Mouse (Mus musculus) limb, embryonic 15.5 days (tissue): ENCODE measurements at regions not wholly inside any gene's neighbourhood (a gene's known extent, or its start where the extent isn't known, plus 50 kb on each side); places are given as distances from the start of the nearest gene placed in this dataset.

ENCODE experiments used
- ATAC-seq: fragments of 200-750 bp; cut with Nextera tagmentation; 2 replicates; pipeline ENCODE4 v1.8.0; 2017; ENCODE audit warnings: low read depth, moderate TSS enrichment; ENCODE audit not compliant: insufficient number of reproducible peaks, low FRiP score, low TSS enrichment
- H3K27ac ChIP-seq: fragments of 300-500 bp; sonication (generic); 2 replicates; pipeline ENCODE4 v1.5.1; 2015; ENCODE audit warnings: moderate library complexity, mild to moderate bottlenecking, inconsistent platforms
- H3K27me3 ChIP-seq: fragments of 300-500 bp; sonication (generic); 2 replicates; pipeline ENCODE4 v1.6.1; 2015; ENCODE audit warnings: inconsistent platforms
- H3K36me3 ChIP-seq: fragments of 300-500 bp; sonication (generic); 2 replicates; pipeline ENCODE4 v1.6.1; 2015; ENCODE audit warnings: inconsistent platforms
- H3K4me1 ChIP-seq: fragments of 300-500 bp; sonication (generic); 2 replicates; pipeline ENCODE4 v1.6.1; 2015; ENCODE audit warnings: inconsistent platforms
- H3K4me2 ChIP-seq: fragments of 300-500 bp; sonication (generic); 2 replicates; pipeline ENCODE4 v1.6.1; 2015; ENCODE audit warnings: mild to moderate bottlenecking, inconsistent platforms
- H3K4me3 ChIP-seq: fragments of 300-500 bp; sonication (generic); 2 replicates; pipeline ENCODE4 v1.5.1; 2015; ENCODE audit warnings: mild to moderate bottlenecking, inconsistent platforms
- H3K9ac ChIP-seq: fragments of 300-500 bp; sonication (generic); 2 replicates; pipeline ENCODE4 v1.6.1; 2015; ENCODE audit warnings: inconsistent platforms
- H3K9me3 ChIP-seq: fragments of 300-500 bp; sonication (generic); 2 replicates; pipeline ENCODE4 v1.6.1; 2016; ENCODE audit warnings: inconsistent platforms
- WGBS: fragments of 180-500 bp; shearing (Covaris S2); methylation state at CpG from one replicate; pipeline ENCODE4 v1.1.7; 2015; 5-methylcytosine and 5-hydroxymethylcytosine counted together

- Histone ChIP-seq H3K36me3 (no peaks in the 10 kb centered on the region), H3K9me3 (no peaks in the 10 kb centered on the region), H3K4me2 (no peak overlapping the region), H3K27me3 (no peaks in the 10 kb centered on the region), H3K4me3 (no peak overlapping the region), H3K9ac (no peak overlapping the region), H3K4me1 (0 out of 2 replicates have a peak, but pooled peaks cover 2% of the 10 kb centered on the region), H3K27ac (no peak overlapping the region)
- ATAC-seq = no peak; the same call in 1 of the 2 replicates
- 13% methylated on average over 2 of the region's 2 CpGs for WGBS
Observed at GRCm38 (mm10) chr7:40273459-40274072, 624.6 kb upstream of the Vstm2b start.

DNA sequence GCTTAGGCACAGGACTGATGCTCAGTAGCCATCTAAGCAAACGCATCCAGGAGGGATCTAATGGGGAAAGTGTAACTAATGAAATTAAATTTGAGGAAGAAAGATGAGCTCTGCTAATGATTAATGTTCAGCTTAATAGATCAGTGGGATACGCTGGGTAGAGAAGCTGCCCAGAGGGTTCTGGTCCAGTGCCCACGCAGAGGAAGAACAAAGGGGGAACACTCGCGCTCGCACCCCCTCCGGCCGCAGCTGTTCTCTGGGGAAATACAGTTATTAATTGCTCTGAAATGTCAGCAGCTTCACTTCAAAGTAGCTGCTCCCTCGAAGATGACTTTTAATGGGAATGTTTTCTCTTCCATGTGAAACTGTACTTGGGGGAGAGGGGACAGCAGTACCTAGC is 623.0 kb upstream of the Vstm2b start:
- Histone ChIP-seq H3K27me3 (no peaks in the 10 kb centered on the region), H3K9ac (no peak overlapping the region), H3K4me2 (no peak overlapping the region), H3K4me3 (no peak overlapping the region), H3K27ac (no peak overlapping the region), H3K9me3 (no peaks in the 10 kb centered on the region), H3K36me3 (no peaks in the 10 kb centered on the region), H3K4me1 (0 out of 2 replicates have a peak, but pooled peaks cover 2% of the 10 kb centered on the region)
- no peak for ATAC-seq
- 68% methylated on average over 9 of the region's 9 CpGs for WGBS

DNA sequence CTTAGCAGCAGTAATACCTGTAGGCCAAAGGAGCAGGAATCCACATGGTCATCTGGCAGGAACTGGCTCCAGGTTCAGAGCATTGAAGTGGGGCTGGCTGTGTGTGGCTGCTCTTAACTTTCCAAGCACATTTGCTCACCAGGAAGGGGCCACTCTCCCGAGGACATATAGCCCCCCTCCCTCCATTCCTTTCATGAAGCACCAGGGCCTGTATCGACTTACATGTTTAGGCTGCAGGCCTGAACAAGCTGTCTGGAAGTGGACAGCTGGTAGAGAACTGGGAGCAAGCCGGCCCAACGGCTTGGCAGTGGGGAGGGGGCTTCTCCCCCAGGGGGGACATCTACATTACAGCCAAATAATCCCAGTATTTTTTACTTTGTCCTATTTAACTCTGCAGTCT is 622.5 kb upstream of the Vstm2b start:
- H3K4me2 ChIP-seq = no peak overlapping the region
- no peak overlapping the region for H3K4me3 ChIP-seq
- no peak overlapping the region for H3K9ac ChIP-seq
- ATAC-seq = no peak
- 0 out of 2 replicates have a peak, but pooled peaks cover 2% of the 10 kb centered on the region for H3K4me1 ChIP-seq
- WGBS = 19% methylated on average over 4 of the region's 4 CpGs
- no peak overlapping the region for H3K27ac ChIP-seq
- H3K9me3 ChIP-seq = no peaks in the 10 kb centered on the region
- no peaks in the 10 kb centered on the region for H3K27me3 ChIP-seq
- H3K36me3 ChIP-seq = no peaks in the 10 kb centered on the region

DNA sequence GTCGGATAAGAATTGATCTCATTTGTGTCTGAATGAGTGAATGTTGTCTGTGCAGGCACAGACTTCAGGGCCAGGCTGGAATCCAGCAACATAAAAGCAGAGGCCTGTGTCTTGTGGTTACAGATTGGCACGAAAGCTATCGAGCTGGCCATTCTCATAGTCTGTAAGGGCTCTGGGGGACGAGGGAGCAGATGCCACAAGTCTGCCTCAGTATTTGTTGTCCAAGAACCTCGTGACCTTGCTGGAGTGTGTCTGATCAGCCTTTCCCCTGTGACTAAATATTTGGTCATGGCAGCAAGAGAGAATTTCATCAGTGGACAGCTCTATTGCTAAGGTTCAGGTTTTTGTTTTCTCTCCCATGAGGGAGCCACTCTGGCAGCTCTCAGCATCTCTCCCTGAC is 622.0 kb upstream of the Vstm2b start:
- 46% methylated on average over 5 of the region's 5 CpGs for WGBS
- H3K27ac ChIP-seq = no peak overlapping the region

DNA sequence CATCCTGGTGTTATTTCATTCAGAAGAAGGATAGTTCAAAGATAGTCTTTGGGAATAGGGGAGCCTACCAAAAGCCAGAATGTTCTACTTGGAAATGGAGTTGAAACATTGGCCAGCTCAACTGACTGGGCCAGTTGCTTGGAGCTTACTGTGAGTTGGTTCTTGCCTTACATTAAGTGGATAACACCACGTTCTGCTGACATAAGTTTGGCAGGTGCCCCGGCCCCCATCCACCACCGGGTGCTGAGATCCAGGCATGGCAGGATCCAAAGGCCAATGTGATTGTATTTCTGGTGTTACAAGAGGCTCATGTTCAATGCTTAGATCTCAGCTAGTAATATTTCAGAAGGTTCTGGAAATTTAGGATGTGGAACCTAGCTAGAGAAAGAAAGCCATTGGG is 608.0 kb upstream of the Vstm2b start:
- no peak for ATAC-seq
- H3K36me3 ChIP-seq = no peaks in the 10 kb centered on the region
- 89% methylated on average over 3 of the region's 3 CpGs for WGBS
- no peak overlapping the region for H3K4me2 ChIP-seq
- no peak overlapping the region for H3K27ac ChIP-seq
- H3K27me3 ChIP-seq = no peaks in the 10 kb centered on the region
- no peaks in the 10 kb centered on the region for H3K9me3 ChIP-seq
- no peaks in the 10 kb centered on the region for H3K4me1 ChIP-seq
- no peak overlapping the region for H3K9ac ChIP-seq
- no peak overlapping the region for H3K4me3 ChIP-seq

More for the DNA sequence above, 622.0 kb upstream of the Vstm2b start:
- H3K4me3 ChIP-seq = no peak overlapping the region
- H3K4me1 ChIP-seq = 0 out of 2 replicates have a peak, but pooled peaks cover 2% of the 10 kb centered on the region
- no peaks in the 10 kb centered on the region for H3K27me3 ChIP-seq
- H3K4me2 ChIP-seq = no peak overlapping the region
- no peak overlapping the region for H3K9ac ChIP-seq
- no peaks in the 10 kb centered on the region for H3K9me3 ChIP-seq
- H3K36me3 ChIP-seq = no peaks in the 10 kb centered on the region
- ATAC-seq = no peak

DNA sequence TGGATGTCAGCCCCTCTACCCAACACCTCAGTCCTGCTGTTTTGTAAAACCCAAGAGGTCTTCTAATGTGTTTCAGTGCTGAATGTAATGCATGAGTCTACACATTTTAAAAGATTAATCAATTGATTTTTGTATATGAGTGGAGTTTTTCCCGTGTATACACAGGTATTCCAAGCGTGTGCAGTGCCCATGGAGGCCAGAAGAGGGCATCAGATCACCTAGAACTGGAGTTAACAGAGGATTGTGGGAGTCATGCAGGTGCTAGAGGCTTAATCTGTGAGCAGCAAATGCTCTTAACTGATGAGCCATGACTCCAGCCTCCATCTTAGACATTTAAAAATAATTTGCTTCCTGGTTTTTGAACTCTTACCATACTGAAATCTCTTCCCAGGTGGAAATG is 587.6 kb upstream of the Vstm2b start:
- no peak overlapping the region for H3K4me2 ChIP-seq
- H3K27me3 ChIP-seq = no peaks in the 10 kb centered on the region
- no peaks in the 10 kb centered on the region for H3K4me1 ChIP-seq
- WGBS = 22% methylated on average over 2 of the region's 2 CpGs
- H3K4me3 ChIP-seq = no peak overlapping the region
- no peak overlapping the region for H3K27ac ChIP-seq
- no peaks in the 10 kb centered on the region for H3K9me3 ChIP-seq
- H3K36me3 ChIP-seq = no peaks in the 10 kb centered on the region
- no peak overlapping the region for H3K9ac ChIP-seq
- ATAC-seq = no peak

DNA sequence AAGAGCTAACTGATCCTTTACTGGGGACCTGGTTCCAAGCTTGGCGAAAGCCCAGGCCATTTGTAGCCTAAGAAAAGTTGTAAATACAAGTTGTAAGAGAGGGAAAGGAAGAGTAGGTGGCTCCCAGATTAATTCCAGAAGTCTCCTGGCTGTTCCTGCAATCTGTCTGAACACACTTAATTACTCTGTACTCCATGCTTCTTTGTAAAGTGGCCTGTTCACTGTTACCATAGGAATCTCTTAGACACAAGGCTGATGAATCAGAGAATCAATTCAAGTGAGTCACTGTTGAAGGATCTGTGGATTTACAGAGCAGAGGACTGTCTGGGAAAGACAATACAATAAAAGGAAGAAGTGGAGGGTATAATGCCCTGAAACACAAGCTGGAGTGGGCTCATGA is 577.0 kb upstream of the Vstm2b start:
- no peak overlapping the region for H3K4me2 ChIP-seq
- no peak overlapping the region for H3K27ac ChIP-seq
- ATAC-seq = no peak
- H3K9ac ChIP-seq = no peak overlapping the region
- WGBS = 70% methylated on average over 1 of the region's 1 CpGs
- H3K27me3 ChIP-seq = no peaks in the 10 kb centered on the region
- no peak overlapping the region for H3K4me3 ChIP-seq
- no peaks in the 10 kb centered on the region for H3K9me3 ChIP-seq
- H3K36me3 ChIP-seq = no peaks in the 10 kb centered on the region
- no peaks in the 10 kb centered on the region for H3K4me1 ChIP-seq

DNA sequence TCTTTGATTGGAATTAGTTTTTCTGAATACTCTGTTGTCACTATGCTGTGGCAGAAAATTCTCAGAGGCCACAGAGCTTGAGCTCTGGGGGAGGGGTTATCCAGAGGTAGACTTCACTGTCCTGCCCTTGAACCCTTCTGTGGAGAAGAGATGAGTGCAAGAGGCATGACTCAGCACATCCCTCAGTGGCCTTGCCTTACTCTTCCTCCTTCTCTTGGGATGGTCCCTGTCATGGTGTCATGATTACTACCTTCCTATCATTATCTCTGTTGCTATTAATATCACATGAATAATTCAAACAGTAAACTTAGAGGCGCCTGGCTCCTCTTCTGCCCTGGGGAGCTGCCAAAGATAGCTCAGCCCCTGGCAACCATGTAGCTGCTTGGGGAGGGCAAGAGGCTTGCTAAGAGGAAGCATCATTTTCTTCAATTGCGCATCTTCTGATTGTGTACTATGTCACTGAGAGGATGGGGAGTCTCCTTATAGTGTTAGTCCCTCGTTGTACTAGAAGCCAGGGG is 572.9 kb upstream of the Vstm2b start:
- Histone ChIP-seq H3K9me3 (no peaks in the 10 kb centered on the region), H3K27ac (no peak overlapping the region), H3K27me3 (no peaks in the 10 kb centered on the region), H3K4me3 (no peak overlapping the region), H3K4me1 (no peaks in the 10 kb centered on the region), H3K4me2 (no peak overlapping the region), H3K36me3 (no peaks in the 10 kb centered on the region), H3K9ac (no peak overlapping the region)
- no peak for ATAC-seq
- WGBS = 76% methylated on average over 3 of the region's 3 CpGs

DNA sequence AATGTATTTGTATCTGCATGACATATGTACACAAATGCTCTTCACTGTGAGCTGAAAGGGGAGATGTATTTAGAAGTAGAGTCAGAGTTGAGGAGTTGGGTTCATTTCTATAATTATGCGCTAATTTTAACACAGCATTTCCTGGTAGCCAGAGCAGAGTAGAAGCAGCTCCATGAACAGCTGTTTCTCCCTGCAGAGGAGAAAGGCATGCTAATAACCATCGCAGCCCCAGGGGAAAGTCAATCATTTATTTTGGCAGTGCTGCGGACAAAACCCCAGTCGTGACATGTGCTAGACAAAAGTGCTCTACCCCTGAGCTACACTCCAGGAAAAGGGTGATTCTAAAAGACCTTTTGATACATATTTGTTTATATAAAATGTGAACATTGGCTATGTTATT is 565.7 kb upstream of the Vstm2b start:
- 31% methylated on average over 4 of the region's 4 CpGs for WGBS
- no peak overlapping the region for H3K4me3 ChIP-seq
- no peak for ATAC-seq

GRCm38 (mm10) chr7:40352306-40352705 is 545.8 kb upstream of the Vstm2b start:
- Histone ChIP-seq H3K4me2 (no peak overlapping the region), H3K27ac (no peak overlapping the region), H3K4me1 (no peaks in the 10 kb centered on the region), H3K27me3 (no peaks in the 10 kb centered on the region), H3K4me3 (no peak overlapping the region), H3K36me3 (no peaks in the 10 kb centered on the region), H3K9ac (no peak overlapping the region), H3K9me3 (no peaks in the 10 kb centered on the region)
- WGBS = 60% methylated on average over 4 of the region's 4 CpGs
- ATAC-seq = no peak

More for the DNA sequence above, 565.7 kb upstream of the Vstm2b start:
- no peak overlapping the region for H3K9ac ChIP-seq
- no peaks in the 10 kb centered on the region for H3K9me3 ChIP-seq
- H3K27me3 ChIP-seq = no peaks in the 10 kb centered on the region
- H3K27ac ChIP-seq = no peak overlapping the region
- H3K4me2 ChIP-seq = no peak overlapping the region
- H3K4me1 ChIP-seq = no peaks in the 10 kb centered on the region
- H3K36me3 ChIP-seq = no peaks in the 10 kb centered on the region

GRCm38 (mm10) chr7:40362719-40363118 is 535.4 kb upstream of the Vstm2b start:
- Histone ChIP-seq H3K4me1 (no peaks in the 10 kb centered on the region), H3K36me3 (no peaks in the 10 kb centered on the region), H3K9ac (no peak overlapping the region), H3K27ac (no peak overlapping the region), H3K9me3 (no peaks in the 10 kb centered on the region), H3K4me2 (no peak overlapping the region), H3K27me3 (no peaks in the 10 kb centered on the region), H3K4me3 (no peak overlapping the region)
- no peak for ATAC-seq
- WGBS = 34% methylated on average over 2 of the region's 2 CpGs

GRCm38 (mm10) chr7:40372713-40373112 is 525.4 kb upstream of the Vstm2b start:
- ATAC-seq = no peak
- Histone ChIP-seq H3K4me2 (no peak overlapping the region), H3K27me3 (no peaks in the 10 kb centered on the region), H3K4me1 (no peaks in the 10 kb centered on the region), H3K9ac (no peak overlapping the region), H3K9me3 (no peaks in the 10 kb centered on the region), H3K4me3 (no peak overlapping the region), H3K36me3 (no peaks in the 10 kb centered on the region), H3K27ac (no peak overlapping the region)
- WGBS = 91% methylated on average over 2 of the region's 2 CpGs

DNA sequence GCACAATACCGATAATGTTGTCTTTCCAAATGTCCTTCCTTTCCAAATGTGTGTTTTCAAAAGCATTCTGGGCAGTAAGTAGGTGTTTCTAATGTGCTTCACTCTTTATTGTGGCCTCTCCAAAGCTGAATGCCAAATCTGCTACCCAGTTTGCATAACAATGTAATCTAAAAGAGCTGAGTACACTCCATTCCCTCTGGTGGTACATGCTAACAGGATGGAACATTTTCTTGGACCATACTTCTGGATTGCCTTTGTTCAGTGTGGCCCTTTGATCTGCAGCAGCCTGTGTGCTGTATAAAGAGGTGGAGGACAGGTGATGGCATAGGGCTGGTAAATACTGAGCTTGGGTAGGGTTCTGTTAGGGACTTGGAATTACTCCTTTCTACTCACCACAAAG is 520.3 kb upstream of the Vstm2b start:
- H3K36me3 ChIP-seq = no peaks in the 10 kb centered on the region
- ATAC-seq = no peak
- no peaks in the 10 kb centered on the region for H3K9me3 ChIP-seq
- no peak overlapping the region for H3K27ac ChIP-seq
- 85% methylated on average over 1 of the region's 1 CpGs for WGBS
- H3K4me2 ChIP-seq = no peak overlapping the region
- H3K27me3 ChIP-seq = no peaks in the 10 kb centered on the region
- no peak overlapping the region for H3K9ac ChIP-seq
- H3K4me1 ChIP-seq = no peaks in the 10 kb centered on the region
- no peak overlapping the region for H3K4me3 ChIP-seq
